Mouse (Mus musculus): ENCODE measurements around the gene Cdh22.

GRCm38 (mm10) chr2:165143487-165143886, 91.2 kb downstream of the Cdh22 start:
- TF ChIP-seq POLR2A (IDR thresholded peaks at IDR 0.05; ENCODE audit: low read depth, low read length), result no peak
- no peak for TF ChIP-seq CTCF (conservative IDR thresholded peaks at IDR 0.05; ENCODE audit: insufficient read depth, insufficient read length, low read depth, low read length)

Data from kidney, adult 2 months (tissue).